ENCODE assay signal across 8 mouse cellular contexts in genomic region chr3:95892066-95893052, GRCm38 (mm10). TPM values are rescaled to one million over a fixed set of nuclear protein-coding genes. Genes with fewer than 3 reads are reported as not detected.
DNase-seq lines count a peak whose midpoint lies in the region; ATAC-seq and TF ChIP-seq lines count a peak whose summit lies in the region.

No protein-coding gene starts in this region.

- no peaks in the 10 kb centered on the region for H3K36me3 ChIP-seq in kidney, postnatal 0 days (ENCODE audit: insufficient read depth, low read length)
- peaks cover 7% of the 10 kb centered on the region; the same call in 1 of the 2 replicates for H3K36me3 ChIP-seq in embryonic facial prominence, embryonic 15.5 days
- H3K36me3 ChIP-seq in liver, embryonic 12.5 days = peaks cover 6% of the 10 kb centered on the region; the same call in 1 of the 2 replicates
- H3K36me3 ChIP-seq in small intestine, adult 2 months (ENCODE audit: control insufficient read depth, insufficient read depth, low read length) = peaks cover 5% of the 10 kb centered on the region; the same call in 1 of the 2 replicates

- H3K9me3 ChIP-seq in kidney, postnatal 0 days (replicated peaks; ENCODE audit: low read length) = no peaks in the 10 kb centered on the region
- H3K9me3 ChIP-seq in embryonic facial prominence, embryonic 15.5 days (replicated peaks) = no peaks in the 10 kb centered on the region
- no peaks in the 10 kb centered on the region for H3K9me3 ChIP-seq in liver, embryonic 12.5 days (replicated peaks)

- 24% methylated on average over 11 of the region's 11 CpGs for WGBS in kidney, postnatal 0 days
- 29% methylated on average over 11 of the region's 11 CpGs for WGBS in embryonic facial prominence, embryonic 15.5 days
- WGBS in liver, embryonic 12.5 days (ENCODE audit: insufficient replicate concordance) = 29% methylated on average over 11 of the region's 11 CpGs
- WGBS in small intestine, adult 2 months = 60% methylated on average over 11 of the region's 11 CpGs

- no peak for DNase-seq in kidney, postnatal 0 days (ENCODE audit: low spot score)
- DNase-seq in kidney, postnatal 14 days = no peak
- DNase-seq in cerebellum, postnatal 36 days = no peak
- no peak for DNase-seq in left cerebral cortex, postnatal 25 days (ENCODE audit: low spot score in 2 of 2)
- no peak for DNase-seq in left cerebral cortex, postnatal 4 days

- 0 out of 2 replicates have a peak overlapping the region, but pooled peaks have one; percentile 28 for H3K4me3 ChIP-seq in kidney, postnatal 0 days (replicated peaks; ENCODE audit: low read depth, low read length)
- H3K4me3 ChIP-seq in embryonic facial prominence, embryonic 15.5 days (replicated peaks) = peak overlapping the region; percentile 27
- peak overlapping the region; percentile 36 for H3K4me3 ChIP-seq in liver, embryonic 12.5 days
- H3K4me3 ChIP-seq in small intestine, adult 2 months (ENCODE audit: low read depth, low read length) = no peak overlapping the region

- H3K27ac ChIP-seq in kidney, postnatal 0 days = peak overlapping the region; percentile 88
- peak overlapping the region; percentile 85 for H3K27ac ChIP-seq in embryonic facial prominence, embryonic 15.5 days (replicated peaks)
- peak overlapping the region; percentile 63 for H3K27ac ChIP-seq in liver, embryonic 12.5 days
- peak overlapping the region; percentile 61; the same call in 1 of the 2 replicates for H3K27ac ChIP-seq in small intestine, adult 2 months (ENCODE audit: insufficient read depth, low read depth, low read length)

- no peaks in the 10 kb centered on the region for H3K27me3 ChIP-seq in kidney, postnatal 0 days (ENCODE audit: insufficient read depth, low read length)
- H3K27me3 ChIP-seq in embryonic facial prominence, embryonic 15.5 days = no peaks in the 10 kb centered on the region
- no peaks in the 10 kb centered on the region; the same call in 1 of the 2 replicates for H3K27me3 ChIP-seq in liver, embryonic 12.5 days (replicated peaks)
- H3K27me3 ChIP-seq in small intestine, adult 2 months (ENCODE audit: control insufficient read depth, insufficient read depth, low read length) = no peaks in the 10 kb centered on the region

- H3K4me2 ChIP-seq in kidney, postnatal 0 days (ENCODE audit: low read length) = peak overlapping the region; percentile 60
- peak overlapping the region; percentile 41 for H3K4me2 ChIP-seq in embryonic facial prominence, embryonic 15.5 days (replicated peaks)
- H3K4me2 ChIP-seq in liver, embryonic 12.5 days = peak overlapping the region; percentile 90

- ATAC-seq in kidney, postnatal 0 days (replicated peaks; ENCODE audit: low FRiP score, low read depth) = no peak
- ATAC-seq in embryonic facial prominence, embryonic 15.5 days (ENCODE audit: insufficient number of reproducible peaks, low FRiP score, low TSS enrichment, low read depth) = no peak
- ATAC-seq in liver, embryonic 12.5 days = no peak

- TF ChIP-seq POLR2A in small intestine, adult 2 months (IDR thresholded peaks at IDR 0.05; ENCODE audit: low read depth, low read length) = no peak

- intact Hi-C loops in left cerebral cortex, postnatal 25 days (cut with DNase I) = loop anchor here (1.0 kb wide), 1 partner anchor 10 kb away; the partner anchor contains the start of gene Ciart
- intact Hi-C loops in left cerebral cortex, postnatal 4 days (cut with DNase I) = no loop called here

- no peak overlapping the region for H3K9ac ChIP-seq in kidney, postnatal 0 days (ENCODE audit: low read depth, low read length)
- H3K9ac ChIP-seq in embryonic facial prominence, embryonic 15.5 days = no peak overlapping the region; the same call in 1 of the 2 replicates
- peak overlapping the region; percentile 48 for H3K9ac ChIP-seq in liver, embryonic 12.5 days

- TF ChIP-seq CTCF in kidney, postnatal 0 days (IDR thresholded peaks at IDR 0.05; ENCODE audit: low read depth) = no peak
- TF ChIP-seq CTCF in small intestine, adult 2 months (IDR thresholded peaks at IDR 0.05; ENCODE audit: extremely low read depth, insufficient read length, insufficient replicate concordance, low read depth, low read length) = no peak

- H3K4me1 ChIP-seq in kidney, postnatal 0 days (replicated peaks; ENCODE audit: insufficient read depth, low read length) = peaks cover 22% of the 10 kb centered on the region
- peaks cover 39% of the 10 kb centered on the region for H3K4me1 ChIP-seq in embryonic facial prominence, embryonic 15.5 days
- H3K4me1 ChIP-seq in liver, embryonic 12.5 days = peaks cover 42% of the 10 kb centered on the region
- H3K4me1 ChIP-seq in small intestine, adult 2 months (ENCODE audit: control insufficient read depth, insufficient read depth, insufficient read length, low read length) = peaks cover 9% of the 10 kb centered on the region; the same call in 1 of the 2 replicates

RNA-seq across cellular contexts. Expression of gene BC028528, which starts 0.6 kb away (rescaled TPM):
- polyA plus RNA-seq in kidney, postnatal 0 days (2015; fragmentation: Nextera tagmentation; extraction: Ambion mirVana) = 24.0 and 27.1 TPM in 2 replicates
- polyA plus RNA-seq in embryonic facial prominence, embryonic 15.5 days (2015; fragmentation: Nextera tagmentation; extraction: Ambion mirVana) = 22.1 and 24.1 TPM in 2 replicates
- polyA plus RNA-seq in liver, embryonic 12.5 days (2016; fragmentation: Nextera tagmentation; extraction: Ambion mirVana) = 6.7 and 8.2 TPM in 2 replicates
- polyA plus RNA-seq in small intestine, adult 2 months (2012; rRNA removed) = 1.5 and 1.6 TPM in 2 replicates
- 1 to 10 TPM; 4.5 to 5.8 TPM for total RNA-seq in left cerebral cortex, postnatal 25 days (2021)
- 10 to 100 TPM in 1 of 2 experiments, 1 to 10 TPM in 1; 6.8 to 10.8 TPM for total RNA-seq in left cerebral cortex, postnatal 4 days (2021)

RNA-seq across cellular contexts. Expression of gene Aph1a, which starts 1.4 kb away (rescaled TPM):
- 48.7 and 55.5 TPM in 2 replicates for polyA plus RNA-seq in kidney, postnatal 0 days (2015; fragmentation: Nextera tagmentation; extraction: Ambion mirVana)
- polyA plus RNA-seq in embryonic facial prominence, embryonic 15.5 days (2015; fragmentation: Nextera tagmentation; extraction: Ambion mirVana) = 30.1 and 34.6 TPM in 2 replicates
- polyA plus RNA-seq in liver, embryonic 12.5 days (2016; fragmentation: Nextera tagmentation; extraction: Ambion mirVana) = 16.5 and 19.0 TPM in 2 replicates
- polyA plus RNA-seq in small intestine, adult 2 months (2012; rRNA removed) = 126 and 211 TPM in 2 replicates
- 10 to 100 TPM; 69.0 to 78.5 TPM for total RNA-seq in left cerebral cortex, postnatal 25 days (2021)
- total RNA-seq in left cerebral cortex, postnatal 4 days (2021) = 100 to 1,000 TPM in 1 of 2 experiments, 10 to 100 TPM in 1; 91.1 to 101 TPM

RNA-seq across cellular contexts. Expression of gene Ciart, which starts 10.3 kb away (rescaled TPM):
- polyA plus RNA-seq in kidney, postnatal 0 days (2015; fragmentation: Nextera tagmentation; extraction: Ambion mirVana) = 1.1 and 1.2 TPM in 2 replicates
- polyA plus RNA-seq in embryonic facial prominence, embryonic 15.5 days (2015; fragmentation: Nextera tagmentation; extraction: Ambion mirVana) = 7.7 and 8.2 TPM in 2 replicates
- polyA plus RNA-seq in liver, embryonic 12.5 days (2016; fragmentation: Nextera tagmentation; extraction: Ambion mirVana) = 2.4 and 2.8 TPM in 2 replicates
- polyA plus RNA-seq in small intestine, adult 2 months (2012; rRNA removed) = 0.72 and 0.74 TPM in 2 replicates
- total RNA-seq in left cerebral cortex, postnatal 25 days (2021) = 10 to 100 TPM; 13.0 to 21.3 TPM
- 1 to 10 TPM; 5.6 to 6.9 TPM for total RNA-seq in left cerebral cortex, postnatal 4 days (2021)

RNA-seq across cellular contexts. Expression of gene Car14, which starts 12.1 kb away (rescaled TPM):
- 12.9 and 15.2 TPM in 2 replicates for polyA plus RNA-seq in kidney, postnatal 0 days (2015; fragmentation: Nextera tagmentation; extraction: Ambion mirVana)
- polyA plus RNA-seq in embryonic facial prominence, embryonic 15.5 days (2015; fragmentation: Nextera tagmentation; extraction: Ambion mirVana) = 1.6 and 2.0 TPM in 2 replicates
- polyA plus RNA-seq in liver, embryonic 12.5 days (2016; fragmentation: Nextera tagmentation; extraction: Ambion mirVana) = 10.3 and 10.6 TPM in 2 replicates
- 0.75 and 0.81 TPM in 2 replicates for polyA plus RNA-seq in small intestine, adult 2 months (2012; rRNA removed)
- 10 to 100 TPM in 1 of 2 experiments, 1 to 10 TPM in 1; 9.3 to 10.1 TPM for total RNA-seq in left cerebral cortex, postnatal 25 days (2021)
- 1 to 10 TPM; 2.4 to 2.5 TPM for total RNA-seq in left cerebral cortex, postnatal 4 days (2021)

RNA-seq across cellular contexts. Expression of gene Mrps21, which starts 21.0 kb away (rescaled TPM):
- 461 and 494 TPM in 2 replicates for polyA plus RNA-seq in kidney, postnatal 0 days (2015; fragmentation: Nextera tagmentation; extraction: Ambion mirVana)
- polyA plus RNA-seq in embryonic facial prominence, embryonic 15.5 days (2015; fragmentation: Nextera tagmentation; extraction: Ambion mirVana) = 297 and 310 TPM in 2 replicates
- polyA plus RNA-seq in liver, embryonic 12.5 days (2016; fragmentation: Nextera tagmentation; extraction: Ambion mirVana) = 280 and 285 TPM in 2 replicates
- 39.5 and 51.8 TPM in 2 replicates for polyA plus RNA-seq in small intestine, adult 2 months (2012; rRNA removed)
- 100 to 1,000 TPM; 153 to 158 TPM for total RNA-seq in left cerebral cortex, postnatal 25 days (2021)
- 100 to 1,000 TPM; 126 TPM for total RNA-seq in left cerebral cortex, postnatal 4 days (2021)
